Mouse (Mus musculus) heart, adult 2 months (tissue): ENCODE measurements around the gene Vmn1r232.

Experiments
- CTCF ChIP-seq: fragments of 200-600 bp; IDR thresholded peaks from 2 replicates; pipeline ENCODE4 v1.8.1; 2022; ENCODE audit warnings: antibody characterized with exemption, mild to moderate bottlenecking, moderate library complexity
- EP300 ChIP-seq: fragments of 200-500 bp; IDR thresholded peaks from 2 replicates; pipeline ENCODE4 v1.6.1; 2011; ENCODE audit warnings: low read depth, low read length, control low read depth; ENCODE audit not compliant: insufficient read depth
- POLR2A ChIP-seq: fragments of 200-500 bp; IDR thresholded peaks from 2 replicates; pipeline ENCODE4 v1.6.1; 2011; ENCODE audit warnings: mild to moderate bottlenecking, low read depth, low read length, control low read depth; ENCODE audit not compliant: insufficient read depth

DNA sequence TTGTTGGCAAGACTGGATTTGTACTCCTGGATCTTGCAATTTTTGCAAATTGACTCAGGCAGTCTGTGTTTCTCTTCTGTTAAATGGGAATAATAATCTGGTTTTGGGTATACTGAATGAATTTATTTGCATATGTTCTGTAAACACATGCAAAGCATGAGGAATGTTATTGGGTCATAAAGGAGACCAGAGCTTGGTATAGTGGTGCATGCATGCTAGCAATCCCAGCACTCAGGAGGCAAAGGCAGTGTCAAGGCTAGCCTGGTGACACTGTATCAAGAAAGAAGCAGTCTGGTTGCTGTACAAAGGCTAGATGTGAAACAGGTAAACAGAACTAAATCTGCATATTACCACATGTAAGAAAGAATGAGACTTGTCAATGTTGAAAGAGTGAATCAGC lies 27.1 kb upstream of the Vmn1r232 start:
- no peak for TF ChIP-seq POLR2A
- no peak for TF ChIP-seq CTCF
- TF ChIP-seq EP300, result no peak
